Mouse (Mus musculus) lung, postnatal 0 days (tissue): Measurements from ENCODE around the gene Synrg.

ENCODE experiments used
- CTCF ChIP-seq: IDR thresholded peaks from 2 replicates; pipeline ENCODE4 v1.5.1; 2016; ENCODE audit warnings: antibody characterized with exemption, mild to moderate bottlenecking
- EP300 ChIP-seq: IDR thresholded peaks from 2 replicates; pipeline ENCODE4 v1.6.1; 2016; ENCODE audit warnings: antibody characterized with exemption, mild to moderate bottlenecking, control low read depth

- TF ChIP-seq CTCF = no peak
- 0 out of 2 replicates have a peak, but pooled peaks have one; percentile 17 for TF ChIP-seq EP300
These were observed 22.0 kb upstream of the Synrg start, which contains the start of gene Ddx52 for GRCm38 (mm10) chr11:83941950-83942840.
